Mouse (Mus musculus): ENCODE results near the gene Treh.

GRCm38 (mm10) chr9:44626268-44626667 is 46.8 kb upstream of the Treh start:
- TF ChIP-seq MYOG (IDR thresholded peaks at IDR 0.05; ENCODE audit: control insufficient read depth in 1 of 3, insufficient read depth in 1 of 3, insufficient read length in 2 of 3, low read depth in 2 of 3) (no peak), POLR2A (IDR thresholded peaks at IDR 0.05; ENCODE audit: insufficient read length, low read depth) (no peak), CEBPB (IDR thresholded peaks at IDR 0.05; ENCODE audit: insufficient read depth, poor library complexity, severe bottlenecking) (no peak), USF1 (IDR thresholded peaks at IDR 0.05; ENCODE audit: low read depth) (no peak), TCF12 (IDR thresholded peaks at IDR 0.05; ENCODE audit: insufficient read depth, poor library complexity, severe bottlenecking) (no peak), MYOD1 (IDR thresholded peaks at IDR 0.05; ENCODE audit: control insufficient read depth in 1 of 3, insufficient read length in 2 of 3, low read depth in 2 of 3) (no peak)

All from myocyte (in vitro differentiated cells).